Mouse (Mus musculus): ENCODE measurements around the gene Icam5.

DNA sequence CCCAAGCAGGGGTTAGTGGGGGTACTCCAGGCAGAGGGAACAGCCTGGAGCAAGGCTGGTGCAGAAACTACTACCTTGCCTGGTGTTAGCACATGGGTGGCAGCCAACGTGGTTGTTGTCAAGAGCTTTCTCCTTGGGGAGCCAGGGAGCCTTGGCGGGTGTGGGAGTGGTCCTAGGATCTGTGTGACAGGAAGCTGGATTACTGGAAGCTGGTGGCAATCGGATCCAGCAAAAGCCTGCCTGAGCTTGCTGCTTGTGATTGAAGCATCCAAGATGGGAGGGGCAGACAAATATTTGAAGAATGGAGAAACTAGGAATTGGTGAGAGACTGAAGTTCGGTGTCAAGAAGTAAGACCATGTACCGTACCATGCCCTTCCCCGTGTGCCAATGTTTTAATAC, 9.6 kb upstream of the Icam5 start:
- no peak for TF ChIP-seq POLR2A (IDR thresholded peaks at IDR 0.05; ENCODE audit: control insufficient read depth, low read depth, low read length)
- TF ChIP-seq CTCF (IDR thresholded peaks at IDR 0.05; ENCODE audit: control insufficient read depth, insufficient read depth, insufficient replicate concordance, low read depth, low read length): no peak
